21 mouse cellular contexts compared by ENCODE assay signal in genomic region chr5:30751071-30751470, GRCm38 (mm10). TPM values are rescaled to one million over a fixed set of nuclear protein-coding genes. Genes with fewer than 3 reads are reported as not detected.
A peak's percentile ranks its signal among the peaks of the same experiment; 100 is the strongest.
DNase-seq lines count a peak whose midpoint lies in the region; ATAC-seq and TF ChIP-seq lines count a peak whose summit lies in the region.
"Had no signal": no experiment of that assay in that cellular context is flagged by ENCODE, and none has a peak within 500 bp of the region (broad histone marks: within the 10 kb centered on the region; RNA-seq: fewer than 3 reads in every experiment).

No protein-coding gene starts in this region.

- WGBS in embryonic facial prominence, embryonic 14.5 days, result 74% methylated on average over 5 of the region's 5 CpGs
- 85% methylated on average over 5 of the region's 5 CpGs for WGBS in embryonic facial prominence, embryonic 10.5 days

- no peaks in the 10 kb centered on the region for H3K36me3 ChIP-seq in embryonic facial prominence, embryonic 14.5 days (ENCODE audit: control insufficient read depth, insufficient read depth, low read length)
- H3K36me3 ChIP-seq in embryonic facial prominence, embryonic 10.5 days (replicated peaks), result peaks cover 65% of the 10 kb centered on the region
- H3K36me3 ChIP-seq in myocyte (ENCODE audit: control insufficient read depth, insufficient read depth), result no peaks in the 10 kb centered on the region
- H3K36me3 ChIP-seq: limb, embryonic 15.5 days had no signal

- intact Hi-C loops in gastrocnemius, adult 2 months (cut with DNase I), result no loop called here

- H3ac ChIP-seq in myocyte (ENCODE audit: control insufficient read depth, insufficient read length), result no peak overlapping the region

- peak; percentile 30; the same call in 1 of the 2 replicates for ATAC-seq in embryonic facial prominence, embryonic 14.5 days (ENCODE audit: low read depth)
- ATAC-seq: CD4-positive, CD25-positive, alpha-beta regulatory T cell, adult 4 months; midbrain, embryonic 15.5 days had no signal

- H3K9ac ChIP-seq in embryonic facial prominence, embryonic 14.5 days (ENCODE audit: low read depth, low read length), result no peak overlapping the region
- H3K9ac ChIP-seq: hindbrain, embryonic 14.5 days; limb, embryonic 15.5 days; midbrain, embryonic 15.5 days had no signal

- no peak overlapping the region for H3K4me3 ChIP-seq in embryonic facial prominence, embryonic 14.5 days (ENCODE audit: low read depth, low read length)
- H3K4me3 ChIP-seq in embryonic facial prominence, embryonic 10.5 days, result no peak overlapping the region
- H3K4me3 ChIP-seq in gastrocnemius, adult 2 months, result no peak overlapping the region
- no peak overlapping the region for H3K4me3 ChIP-seq in myocyte
- H3K4me3 ChIP-seq: heart, adult 2 months; limb, embryonic 15.5 days; midbrain, embryonic 15.5 days had no signal

- TF ChIP-seq POLR2A in myocyte (IDR thresholded peaks at IDR 0.05; ENCODE audit: insufficient read length, low read depth), result no peak

- no peak overlapping the region for H3K4me2 ChIP-seq in embryonic facial prominence, embryonic 14.5 days (ENCODE audit: low read depth, low read length)
- H3K4me2 ChIP-seq in myocyte (ENCODE audit: low read depth), result no peak overlapping the region
- H3K4me2 ChIP-seq: hindbrain, embryonic 14.5 days; limb, embryonic 15.5 days; midbrain, embryonic 15.5 days had no signal

- no peak overlapping the region for H3K27ac ChIP-seq in embryonic facial prominence, embryonic 14.5 days (replicated peaks; ENCODE audit: low read depth, low read length)
- no peak overlapping the region for H3K27ac ChIP-seq in embryonic facial prominence, embryonic 10.5 days (replicated peaks)
- H3K27ac ChIP-seq in gastrocnemius, adult 2 months, result peak overlapping the region; percentile 56
- H3K27ac ChIP-seq: heart, adult 2 months; limb, embryonic 15.5 days; midbrain, embryonic 15.5 days; stomach, postnatal 0 days had no signal

- H3K4me1 ChIP-seq in embryonic facial prominence, embryonic 14.5 days (ENCODE audit: control insufficient read depth, insufficient read depth, low read length), result no peaks in the 10 kb centered on the region
- peaks cover 6% of the 10 kb centered on the region; the same call in 1 of the 2 replicates for H3K4me1 ChIP-seq in embryonic facial prominence, embryonic 10.5 days

- no peaks in the 10 kb centered on the region for H3K79me2 ChIP-seq in myocyte (ENCODE audit: control insufficient read depth, insufficient read depth)

- no peaks in the 10 kb centered on the region for H3K27me3 ChIP-seq in embryonic facial prominence, embryonic 14.5 days (replicated peaks; ENCODE audit: control insufficient read depth, insufficient read depth, low read length)
- H3K27me3 ChIP-seq in embryonic facial prominence, embryonic 10.5 days (replicated peaks; ENCODE audit: low read depth, poor library complexity, severe bottlenecking), result no peaks in the 10 kb centered on the region
- H3K27me3 ChIP-seq in myocyte (ENCODE audit: control insufficient read depth, insufficient read depth, insufficient read length), result peaks cover 44% of the 10 kb centered on the region
- H3K27me3 ChIP-seq: limb, embryonic 15.5 days; midbrain, embryonic 15.5 days had no signal

- TF ChIP-seq CTCF in gastrocnemius, adult 2 months (IDR thresholded peaks at IDR 0.05), result no peak

- no peak for DNase-seq in embryonic facial prominence, embryonic 14.5 days (ENCODE audit: low spot score)
- no peak for DNase-seq in embryonic facial prominence, embryonic 10.5 days (ENCODE audit: low spot score)
- peak; percentile 30 to 46 for DNase-seq in layer of hippocampus, postnatal 10 days (ENCODE audit: low spot score in 2 of 2)
- DNase-seq in layer of hippocampus, adult 8-10 months (ENCODE audit: low spot score in 2 of 2), result no peak
- DNase-seq in gastrocnemius, adult 2 months, result peak; percentile 64
- no peak for DNase-seq in thymus, postnatal 0 days (ENCODE audit: low spot score)
- DNase-seq: adrenal gland, postnatal 14 days; cerebellum, adult 2 months; heart, adult 2 months; heart, postnatal 36 days; kidney, adult 8-10 months; kidney, postnatal 10 days; layer of hippocampus, postnatal 36 days; thymus, adult 2 months had no signal

- H3K9me3 ChIP-seq in embryonic facial prominence, embryonic 14.5 days (ENCODE audit: control insufficient read depth, low read length), result no peaks in the 10 kb centered on the region
- H3K9me3 ChIP-seq in embryonic facial prominence, embryonic 10.5 days, result no peaks in the 10 kb centered on the region
- H3K9me3 ChIP-seq: limb, embryonic 15.5 days; midbrain, embryonic 15.5 days had no signal

TF ChIP-seq in myocyte, 11 proteins besides CTCF, POLR2A, EP300 and RAD21:
- no peak for TF ChIP-seq TCF3 (IDR thresholded peaks at IDR 0.05; ENCODE audit: insufficient read length, low read depth)
- TF ChIP-seq MAX (IDR thresholded peaks at IDR 0.05; ENCODE audit: low read depth), result no peak
- peak in 2 of 3 experiments; percentile 4 to 8 for TF ChIP-seq MYOG (IDR thresholded peaks at IDR 0.05; ENCODE audit: control insufficient read depth in 1 of 3, insufficient read depth in 1 of 3, insufficient read length in 2 of 3, low read depth in 2 of 3)

RNA-seq across cellular contexts. Expression of gene Dpysl5, which starts 39.7 kb away (rescaled TPM):
- polyA plus RNA-seq in embryonic facial prominence, embryonic 14.5 days (2014; fragmentation: Nextera tagmentation; extraction: Ambion mirVana), result 17.0 and 17.5 TPM in 2 replicates
- 32.8 and 39.6 TPM in 2 replicates for polyA plus RNA-seq in embryonic facial prominence, embryonic 10.5 days (2016; fragmentation: Nextera tagmentation; extraction: Ambion mirVana)
- 100 to 1,000 TPM; 321 to 327 TPM for total RNA-seq in layer of hippocampus, postnatal 10 days (2021)
- total RNA-seq in layer of hippocampus, adult 8-10 months (2022), result 10 to 100 TPM; 23.6 to 33.6 (median 30.8) TPM
- 1 to 10 TPM in 1 of 2 experiments, under 1 TPM in 1; 0.98 to 2.9 TPM for total RNA-seq in gastrocnemius, adult 2 months (2021)
- 0.01 TPM for polyA plus RNA-seq in myocyte (2012; fragmentation: generic; extraction: Trizol)
- 0.13 and 0.23 TPM in 2 replicates for polyA plus RNA-seq in thymus, postnatal 0 days (2015; fragmentation: Nextera tagmentation; extraction: Ambion mirVana)
- total RNA-seq: megakaryocyte-erythroid progenitor cell, adult 5-6 weeks had no signal
- polyA plus RNA-seq: CD4-positive, CD25-positive, alpha-beta regulatory T cell, adult 4 months had no signal

Comparison
In these comparisons a context has a peak if more than half of its experiments do, and no peak if none do; other contexts are left out.
1. DNase-seq: peak in layer of hippocampus, postnatal 10 days (2 of 2) and gastrocnemius, adult 2 months (single experiment); none in embryonic facial prominence, embryonic 14.5 days (single experiment), embryonic facial prominence, embryonic 10.5 days (single experiment), layer of hippocampus, adult 8-10 months (0 of 2) and thymus, postnatal 0 days (single experiment).
2. RNA of gene Dpysl5, which starts 39.7 kb away (polyA plus RNA-seq): 32.8 to 39.6 TPM in embryonic facial prominence, embryonic 10.5 days and 17.0 to 17.5 TPM in embryonic facial prominence, embryonic 14.5 days; 0.13 to 0.23 TPM in thymus, postnatal 0 days and 0.01 TPM in myocyte (single experiment); every median in the first group is over 10 times any median in the second.